Mouse (Mus musculus) MEL (cell line): ENCODE results near the gene Polg. TPM values are rescaled to one million over a fixed set of nuclear protein-coding genes. Genes with fewer than 3 reads are reported as not detected.

ENCODE experiments used
- DNase-seq: peaks from one replicate; pipeline ENCODE4 v3.0.0; 2011; ENCODE audit warnings: low read depth, low spot score
- H3K27ac ChIP-seq: 2 replicates; pipeline ENCODE4 v1.5.1; 2012; ENCODE audit warnings: low read depth, mild to moderate bottlenecking, control low read depth, low read length, moderate library complexity; ENCODE audit not compliant: control insufficient read depth
- H3K27me3 ChIP-seq, 2 experiments: fragments of 150-350 bp in 1 of 2; sonication (generic) in 1 of 2; 2 replicates each; pipeline ENCODE4 v1.6.1; 2012; ENCODE audit warnings: low read length in 2 of 2, mild to moderate bottlenecking in 2 of 2, improper control_type of control experiment in 1 of 2, moderate library complexity in 1 of 2; ENCODE audit not compliant: insufficient read depth in 2 of 2, control insufficient read depth in 1 of 2
- H3K36me3 ChIP-seq, 2 experiments: 2 replicates each; pipeline ENCODE4 v1.6.1; 2012 to 2014; ENCODE audit warnings: low read length in 2 of 2, improper control_type of control experiment in 1 of 2, inconsistent platforms in 1 of 2, mild to moderate bottlenecking in 1 of 2; ENCODE audit not compliant: insufficient read depth in 2 of 2, control insufficient read depth in 1 of 2
- H3K4me1 ChIP-seq, 2 experiments: fragments of 150-350 bp in 1 of 2; sonication (generic) in 1 of 2; 2 replicates each; pipeline ENCODE4 v1.6.1; 2012; ENCODE audit warnings: low read length in 2 of 2, improper control_type of control experiment in 1 of 2, mild to moderate bottlenecking in 1 of 2; ENCODE audit not compliant: insufficient read depth in 2 of 2, control insufficient read depth in 1 of 2
- H3K4me3 ChIP-seq, 2 experiments: fragments of 150-350 bp in 1 of 2; sonication (generic) in 1 of 2; 2 replicates each; pipeline ENCODE4 v1.5.1; 2012; ENCODE audit warnings: low read depth in 2 of 2, low read length in 2 of 2, mild to moderate bottlenecking in 2 of 2, moderate library complexity in 2 of 2, control low read depth in 1 of 2, improper control_type of control experiment in 1 of 2; ENCODE audit not compliant: control insufficient read depth in 1 of 2, insufficient read depth in 1 of 2
- H3K79me2 ChIP-seq: 2 replicates; pipeline ENCODE4 v1.6.1; 2012; ENCODE audit warnings: mild to moderate bottlenecking, low read length, moderate library complexity; ENCODE audit not compliant: control insufficient read depth, poor library complexity, insufficient read depth
- H3K9ac ChIP-seq: 2 replicates; pipeline ENCODE4 v1.6.1; 2012; ENCODE audit warnings: low read depth, mild to moderate bottlenecking, control low read depth, low read length, moderate library complexity; ENCODE audit not compliant: control insufficient read depth, poor library complexity, severe bottlenecking
- H3K9me3 ChIP-seq: fragments of 150-350 bp; sonication (generic); replicated peaks from 2 replicates; pipeline ENCODE4 v1.6.1; 2012; ENCODE audit warnings: mild to moderate bottlenecking, low read length, improper control_type of control experiment, moderate library complexity; ENCODE audit not compliant: insufficient read depth
- BHLHE40 ChIP-seq: IDR thresholded peaks from 2 replicates; pipeline ENCODE4 v1.6.1; 2012; ENCODE audit warnings: low read depth, mild to moderate bottlenecking, inconsistent platforms, low read length, improper control_type of control experiment, borderline replicate concordance
- CHD1 ChIP-seq: IDR thresholded peaks from 2 replicates; pipeline ENCODE4 v1.6.1; 2012; ENCODE audit warnings: low read depth, mild to moderate bottlenecking, inconsistent platforms, low read length, improper control_type of control experiment
- CHD2 ChIP-seq: IDR thresholded peaks from 2 replicates; pipeline ENCODE4 v1.6.1; 2011; ENCODE audit warnings: low read length, improper control_type of control experiment
- CTCF ChIP-seq, 3 experiments: IDR thresholded peaks in 2 of 3; conservative IDR thresholded peaks in 1 of 3; 2 replicates each; pipeline ENCODE4 v1.5.1; 2011 to 2012; ENCODE audit warnings: low read length in 3 of 3, low read depth in 2 of 3, mild to moderate bottlenecking in 2 of 3, improper control_type of control experiment in 1 of 3, inconsistent platforms in 1 of 3, mixed read lengths in 1 of 3, moderate library complexity in 1 of 3; ENCODE audit not compliant: control insufficient read depth in 1 of 3, insufficient read depth in 1 of 3, poor library complexity in 1 of 3, severe bottlenecking in 1 of 3
- E2F4 ChIP-seq: IDR thresholded peaks from 2 replicates; pipeline ENCODE4 v1.6.1; 2011; ENCODE audit warnings: low read depth, low read length, improper control_type of control experiment, borderline replicate concordance
- ELF1 ChIP-seq: IDR thresholded peaks from 2 replicates; pipeline ENCODE4 v1.6.1; 2014; ENCODE audit warnings: low read depth, mild to moderate bottlenecking, inconsistent platforms, low read length, improper control_type of control experiment, moderate library complexity
- EP300 ChIP-seq, 2 experiments: IDR thresholded peaks; 2 replicates each; pipeline ENCODE4 v1.6.1; 2011; ENCODE audit warnings: improper control_type of control experiment in 2 of 2, low read length in 2 of 2, low read depth in 1 of 2, mild to moderate bottlenecking in 1 of 2
- ETS1 ChIP-seq: IDR thresholded peaks from 2 replicates; pipeline ENCODE4 v1.6.1; 2012; ENCODE audit warnings: low read depth, mild to moderate bottlenecking, inconsistent platforms, low read length, improper control_type of control experiment, moderate library complexity
- GABPA ChIP-seq: IDR thresholded peaks from 2 replicates; pipeline ENCODE4 v1.6.1; 2012; ENCODE audit warnings: low read depth, mild to moderate bottlenecking, inconsistent platforms, low read length, improper control_type of control experiment, moderate library complexity
- GATA1 ChIP-seq: IDR thresholded peaks from 2 replicates; pipeline ENCODE4 v1.6.1; 2011; ENCODE audit warnings: low read depth, low read length, improper control_type of control experiment
- HCFC1 ChIP-seq: IDR thresholded peaks from 2 replicates; pipeline ENCODE4 v1.6.1; 2012; ENCODE audit warnings: low read depth, mild to moderate bottlenecking, inconsistent platforms, low read length, improper control_type of control experiment, moderate library complexity
- JUND ChIP-seq: IDR thresholded peaks from 2 replicates; pipeline ENCODE4 v1.6.1; 2011; ENCODE audit warnings: low read depth, mild to moderate bottlenecking, improper control_type of control experiment, low read length
- KAT2A ChIP-seq: conservative IDR thresholded peaks from 2 replicates; pipeline ENCODE4 v1.6.1; 2012; ENCODE audit warnings: low read depth, low read length, improper control_type of control experiment, inconsistent platforms
- MAFK ChIP-seq: IDR thresholded peaks from 2 replicates; pipeline ENCODE4 v1.6.1; 2011; ENCODE audit warnings: low read depth, mild to moderate bottlenecking, low read length, improper control_type of control experiment, borderline replicate concordance
- MYB ChIP-seq: IDR thresholded peaks from 2 replicates; pipeline ENCODE4 v1.6.1; 2011; ENCODE audit warnings: mild to moderate bottlenecking, low read depth, low read length, improper control_type of control experiment
- POLR2A ChIP-seq, 2 experiments: IDR thresholded peaks; 2 replicates each; pipeline ENCODE4 v1.6.1; 2011 to 2012; ENCODE audit warnings: low read length in 2 of 2, mild to moderate bottlenecking in 2 of 2, control low read depth in 1 of 2, improper control_type of control experiment in 1 of 2, low read depth in 1 of 2, moderate library complexity in 1 of 2; ENCODE audit not compliant: control insufficient read depth in 1 of 2, insufficient read depth in 1 of 2, poor library complexity in 1 of 2
- POLR2AphosphoS2 ChIP-seq: IDR thresholded peaks from 2 replicates; pipeline ENCODE4 v1.6.1; 2011; ENCODE audit warnings: low read length, improper control_type of control experiment
- POLR2AphosphoS5 ChIP-seq: IDR thresholded peaks from 2 replicates; pipeline ENCODE4 v1.6.1; 2012; ENCODE audit warnings: low read depth, borderline replicate concordance, mild to moderate bottlenecking, inconsistent platforms, low read length, moderate library complexity, mixed read lengths
- RAD21 ChIP-seq: IDR thresholded peaks from 2 replicates; pipeline ENCODE4 v1.6.1; 2011; ENCODE audit warnings: mild to moderate bottlenecking, low read depth, low read length, improper control_type of control experiment
- SMC3 ChIP-seq: IDR thresholded peaks from 2 replicates; pipeline ENCODE4 v1.6.1; 2011; ENCODE audit warnings: low read depth, low read length, improper control_type of control experiment
- TCF12 ChIP-seq: IDR thresholded peaks from 2 replicates; pipeline ENCODE4 v1.6.1; 2014; ENCODE audit warnings: low read depth, mild to moderate bottlenecking, inconsistent platforms, low read length, improper control_type of control experiment, moderate library complexity
- UBTF ChIP-seq: IDR thresholded peaks from 2 replicates; pipeline ENCODE4 v1.6.1; 2012; ENCODE audit warnings: low read depth, mild to moderate bottlenecking, inconsistent platforms, low read length, improper control_type of control experiment, moderate library complexity, borderline replicate concordance; ENCODE audit not compliant: insufficient read depth
- USF1 ChIP-seq: IDR thresholded peaks from 2 replicates; pipeline ENCODE4 v1.6.1; 2014; ENCODE audit warnings: low read depth, mild to moderate bottlenecking, inconsistent platforms, low read length, improper control_type of control experiment, moderate library complexity
- USF2 ChIP-seq, 2 experiments: IDR thresholded peaks; 2 replicates each; pipeline ENCODE4 v1.6.1; 2011 to 2012; ENCODE audit warnings: improper control_type of control experiment in 2 of 2, low read length in 2 of 2, borderline replicate concordance in 1 of 2, inconsistent platforms in 1 of 2, low read depth in 1 of 2, mild to moderate bottlenecking in 1 of 2; ENCODE audit not compliant: insufficient read depth in 1 of 2
- ZC3H11A ChIP-seq: IDR thresholded peaks from 2 replicates; pipeline ENCODE4 v1.6.1; 2012; ENCODE audit warnings: low read depth, mild to moderate bottlenecking, inconsistent platforms, low read length, improper control_type of control experiment
- ZKSCAN1 ChIP-seq: IDR thresholded peaks from 2 replicates; pipeline ENCODE4 v1.6.1; 2012; ENCODE audit warnings: low read depth, mild to moderate bottlenecking, inconsistent platforms, low read length, improper control_type of control experiment, moderate library complexity
- ZMIZ1 ChIP-seq: IDR thresholded peaks from 2 replicates; pipeline ENCODE4 v1.6.1; 2012; ENCODE audit warnings: low read depth, mild to moderate bottlenecking, inconsistent platforms, low read length, improper control_type of control experiment, moderate library complexity
- ZNF384 ChIP-seq: IDR thresholded peaks from 2 replicates; pipeline ENCODE4 v1.6.1; 2012; ENCODE audit warnings: low read depth, mild to moderate bottlenecking, inconsistent platforms, low read length, improper control_type of control experiment
- polyA plus RNA-seq, 2 experiments: library from polyadenylated mRNA; stranded (reverse) in 1 of 2; unstranded in 1 of 2; fragments of >175 nt in 1 of 2; fragments of >200 nt in 1 of 2; gene quantifications; 2 replicates each; pipeline versions ENCODE4 v1.2.1 to v1.2.4; 2012; ENCODE audit warnings: low replicate concordance in 2 of 2, low read depth in 1 of 2; ENCODE audit not compliant: insufficient read length in 2 of 2, insufficient read depth in 1 of 2, missing spikeins in 1 of 2
- total RNA-seq: library from RNA; depleted of rRNA; stranded (reverse); fragments of 300-350 nt; gene quantifications from 2 replicates; pipeline ENCODE4 v1.2.3, GENCODE M21; 2012

The Polg gene
- total and polyA plus RNA-seq, 3 experiments, result 82.7 to 129 TPM; not detected in 1

DNA sequence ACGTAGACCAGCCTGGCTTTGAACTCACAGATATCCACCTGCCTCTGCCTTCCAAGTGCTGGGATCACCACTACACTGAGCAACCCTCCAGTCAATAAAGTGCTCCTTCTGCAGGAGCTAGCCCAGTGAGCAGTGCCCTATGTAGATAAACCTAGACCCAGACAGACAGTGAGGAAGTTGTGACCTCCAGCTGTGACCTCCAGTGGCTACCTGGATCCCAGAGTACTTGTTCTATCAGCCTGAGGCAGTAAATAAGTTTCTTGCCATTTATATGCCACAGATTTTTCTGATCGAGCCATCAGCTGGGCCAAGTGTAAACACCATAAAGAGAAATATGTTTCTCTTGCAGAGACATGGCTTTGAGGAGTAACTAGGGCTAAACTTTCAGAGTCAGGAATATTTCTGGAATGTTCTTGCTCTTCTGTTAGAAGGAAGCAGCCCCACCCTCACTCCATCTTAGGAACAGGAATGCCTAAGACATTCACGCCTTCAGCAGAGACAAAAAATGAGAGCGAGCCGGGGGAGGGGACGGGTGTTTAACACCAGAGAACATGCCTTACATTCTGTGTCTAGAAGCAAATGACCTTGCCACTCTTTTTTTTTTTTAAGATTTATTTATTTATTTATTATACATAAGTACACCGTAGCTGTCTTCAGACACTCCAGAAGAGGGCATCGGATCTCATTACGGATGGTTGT lies 7.5 kb upstream of the Polg start:
- Histone ChIP-seq H3K4me1 (peaks cover 2 to 19% of the 10 kb centered on the region in 2 experiments; a peak in 2 of 4 replicates), H3K9me3 (no peaks in the 10 kb centered on the region)
- no peak for TF ChIP-seq GABPA
- no peak for TF ChIP-seq ZKSCAN1
- no peak for TF ChIP-seq SMC3
- no peak for TF ChIP-seq CHD2
- no peak for TF ChIP-seq UBTF
- TF ChIP-seq USF1, result no peak
- TF ChIP-seq HCFC1, result no peak
- no peak for TF ChIP-seq ETS1
- TF ChIP-seq CHD1, result no peak
- no peak for TF ChIP-seq CTCF (IDR thresholded peaks at IDR 0.05 in 2 of 3, conservative IDR thresholded peaks at IDR 0.05 in 1 of 3; ENCODE audit: control insufficient read depth in 1 of 3, insufficient read depth in 1 of 3, low read depth in 2 of 3, low read length in 3 of 3, poor library complexity in 1 of 3, severe bottlenecking in 1 of 3)
- no peak for TF ChIP-seq USF2 (IDR thresholded peaks at IDR 0.05; ENCODE audit: borderline replicate concordance in 1 of 2, insufficient read depth in 1 of 2, low read depth in 1 of 2, low read length in 2 of 2)
- TF ChIP-seq, all 39 proteins: peak for 0
- H3K27ac ChIP-seq, result no peak overlapping the region
- H3K79me2 ChIP-seq, result no peaks in the 10 kb centered on the region; the same call in 1 of the 2 replicates
- DNase-seq, result no peak
- H3K4me3 ChIP-seq, result no peak overlapping the region
- H3K36me3 ChIP-seq, result peaks cover 0 to 8% of the 10 kb centered on the region in 2 experiments; a peak in 2 of 4 replicates
- no peak overlapping the region for H3K9ac ChIP-seq
- 0 out of 4 replicates have a peak, but pooled peaks cover 0 to 2% of the 10 kb centered on the region in 2 experiments for H3K27me3 ChIP-seq

DNA sequence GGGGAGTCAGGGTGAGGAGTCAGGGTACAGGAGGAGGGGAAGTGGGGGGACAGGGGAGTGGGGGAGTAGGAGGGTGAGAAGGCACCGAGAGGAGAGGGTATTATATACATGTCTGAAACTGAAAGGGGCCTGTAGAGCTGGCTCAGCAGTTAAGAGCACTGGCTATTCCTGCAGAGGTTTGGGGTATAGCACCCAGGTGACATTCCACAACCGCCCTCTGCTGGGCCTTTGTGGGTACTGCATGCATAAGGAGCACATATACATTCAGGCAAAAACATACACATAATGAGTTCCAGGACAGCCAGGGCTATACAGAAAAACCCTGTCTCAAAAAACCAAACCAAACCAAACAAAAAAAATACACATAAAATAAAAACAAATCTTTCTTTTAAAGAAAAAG lies 6.6 kb upstream of the Polg start:
- H3K27ac ChIP-seq, result no peak overlapping the region
- H3K4me1 ChIP-seq, result peaks cover 2 to 25% of the 10 kb centered on the region in 2 experiments; a peak in 3 of 4 replicates
- H3K79me2 ChIP-seq, result no peaks in the 10 kb centered on the region; the same call in 1 of the 2 replicates
- peak; percentile 56 for DNase-seq
- H3K36me3 ChIP-seq, result peaks cover 0 to 14% of the 10 kb centered on the region in 2 experiments; a peak in 2 of 4 replicates
- no peak overlapping the region for H3K4me3 ChIP-seq
- no peak overlapping the region for H3K9ac ChIP-seq
- no peaks in the 10 kb centered on the region for H3K9me3 ChIP-seq
- 0 out of 4 replicates have a peak, but pooled peaks cover 0 to 2% of the 10 kb centered on the region in 2 experiments for H3K27me3 ChIP-seq
- TF ChIP-seq JUND (no peak), POLR2AphosphoS5 (no peak), POLR2AphosphoS2 (no peak), ZNF384 (no peak), CHD2 (no peak), ZC3H11A (peak; percentile 27; the same call in 1 of the 2 replicates), EP300 (IDR thresholded peaks at IDR 0.05; ENCODE audit: low read depth in 1 of 2, low read length in 2 of 2) (no peak), BHLHE40 (no peak), KAT2A (no peak), RAD21 (peak; percentile 41), TCF12 (no peak), UBTF (no peak), MYB (no peak), MAFK (no peak), ELF1 (no peak), HCFC1 (no peak), USF2 (IDR thresholded peaks at IDR 0.05; ENCODE audit: borderline replicate concordance in 1 of 2, insufficient read depth in 1 of 2, low read depth in 1 of 2, low read length in 2 of 2) (no peak), ZKSCAN1 (no peak), CTCF (IDR thresholded peaks at IDR 0.05 in 2 of 3, conservative IDR thresholded peaks at IDR 0.05 in 1 of 3; ENCODE audit: control insufficient read depth in 1 of 3, insufficient read depth in 1 of 3, low read depth in 2 of 3, low read length in 3 of 3, poor library complexity in 1 of 3, severe bottlenecking in 1 of 3) (peak; percentile 43 to 61 (median 58)), POLR2A (IDR thresholded peaks at IDR 0.05; ENCODE audit: control insufficient read depth in 1 of 2, insufficient read depth in 1 of 2, low read depth in 1 of 2, low read length in 2 of 2, poor library complexity in 1 of 2) (no peak), GATA1 (no peak), ZMIZ1 (no peak), E2F4 (no peak), GABPA (no peak), CHD1 (no peak)
